Mouse (Mus musculus) forebrain, embryonic 10.5 days (tissue): ENCODE measurements at regions not wholly inside any gene's neighbourhood (a gene's known extent, or its start where the extent isn't known, plus 50 kb on each side); places are given as distances from the start of the nearest gene placed in this dataset.

Experiments
- DNase-seq: peaks from one replicate; pipeline ENCODE4 v3.0.0-alpha.2; 2017; ENCODE audit warnings: low spot score; ENCODE audit errors: extremely low spot score
- H3K27ac ChIP-seq: fragments of 300-500 bp; sonication (generic); 2 replicates; pipeline ENCODE4 v1.5.1; 2016; ENCODE audit warnings: mild to moderate bottlenecking
- H3K27me3 ChIP-seq: fragments of 300-500 bp; sonication (generic); 2 replicates; pipeline ENCODE4 v1.6.1; 2016; ENCODE audit warnings: mild to moderate bottlenecking; ENCODE audit not compliant: poor library complexity, severe bottlenecking
- H3K36me3 ChIP-seq: fragments of 300-500 bp; sonication (generic); replicated peaks from 2 replicates; pipeline ENCODE4 v1.6.1; 2016; ENCODE audit warnings: mild to moderate bottlenecking, moderate library complexity
- H3K4me1 ChIP-seq: fragments of 300-500 bp; sonication (generic); 2 replicates; pipeline ENCODE4 v1.6.1; 2016
- H3K4me3 ChIP-seq: fragments of 300-500 bp; sonication (generic); 2 replicates; pipeline ENCODE4 v1.5.1; 2016; ENCODE audit warnings: mild to moderate bottlenecking, moderate library complexity
- H3K9me3 ChIP-seq: fragments of 300-500 bp; sonication (generic); 2 replicates; pipeline ENCODE4 v1.6.1; 2016; ENCODE audit warnings: mild to moderate bottlenecking, moderate library complexity
- WGBS: fragments of 180-500 bp; shearing (Covaris S2); methylation state at CpG from one replicate; pipeline ENCODE4 v1.1.7; 2016; 5-methylcytosine and 5-hydroxymethylcytosine counted together

DNA sequence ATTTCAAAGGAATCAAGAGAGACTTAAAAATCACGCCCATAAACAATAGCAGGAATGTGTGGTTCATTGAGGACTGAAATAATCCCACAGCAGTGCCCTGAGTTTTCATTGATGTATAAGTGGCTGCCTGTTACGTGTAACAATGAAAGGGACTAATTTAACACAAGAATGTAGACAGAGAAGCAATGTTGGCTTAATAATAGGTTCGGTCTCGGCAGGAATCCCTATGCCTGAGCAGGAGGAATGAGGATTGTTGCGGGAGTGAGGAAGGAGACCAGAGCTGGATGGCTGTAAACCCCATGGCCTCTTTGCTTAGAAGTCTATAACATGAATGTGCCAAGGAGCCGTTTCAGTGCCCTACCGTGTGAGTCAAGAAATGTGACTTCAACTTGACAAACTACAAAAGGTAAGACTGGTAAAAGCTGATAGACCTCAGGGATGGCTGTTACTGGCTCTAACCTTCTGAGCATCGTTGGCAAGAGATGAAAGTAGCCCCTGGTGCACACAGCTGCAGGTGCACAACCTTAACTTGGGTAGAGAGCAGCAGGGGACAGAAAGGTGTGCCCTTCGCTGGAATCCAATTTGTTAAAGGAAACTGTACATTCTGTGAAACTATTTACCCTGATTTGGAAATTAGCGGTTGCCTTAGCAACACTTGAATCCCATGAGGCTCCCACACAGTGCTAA, 165.9 kb upstream of the Gbe1 start:
- H3K9me3 ChIP-seq = no peaks in the 10 kb centered on the region
- H3K27ac ChIP-seq = peak overlapping the region; percentile 69
- H3K36me3 ChIP-seq = no peaks in the 10 kb centered on the region
- DNase-seq = peak; percentile 44
- peaks cover 26% of the 10 kb centered on the region for H3K4me1 ChIP-seq
- WGBS = 32% methylated on average over 10 of the region's 10 CpGs
- H3K27me3 ChIP-seq = no peaks in the 10 kb centered on the region
- no peak overlapping the region for H3K4me3 ChIP-seq

DNA sequence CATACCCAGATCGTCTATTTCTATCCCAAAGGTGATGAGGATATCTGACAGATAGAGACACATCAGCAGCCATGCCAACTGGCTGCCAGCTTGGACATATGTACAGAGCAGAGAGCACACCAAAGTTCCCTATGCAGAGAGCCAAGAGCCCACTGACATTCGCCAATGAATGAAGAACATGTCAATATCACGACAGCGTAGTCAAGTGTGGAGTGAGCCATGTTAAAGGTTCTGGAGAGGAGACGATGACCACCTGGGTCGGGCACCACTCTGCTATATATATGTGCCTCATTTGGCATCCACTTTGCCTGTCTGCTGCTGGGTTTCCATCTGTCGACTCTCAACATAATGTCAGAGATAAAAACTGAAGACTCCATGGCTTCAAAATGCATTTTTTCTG, 159.2 kb upstream of the Gbe1 start:
- no peaks in the 10 kb centered on the region for H3K27me3 ChIP-seq
- 92% methylated on average over 7 of the region's 7 CpGs for WGBS
- H3K36me3 ChIP-seq = no peaks in the 10 kb centered on the region
- H3K4me3 ChIP-seq = no peak overlapping the region
- no peaks in the 10 kb centered on the region for H3K4me1 ChIP-seq
- H3K9me3 ChIP-seq = no peaks in the 10 kb centered on the region
- H3K27ac ChIP-seq = no peak overlapping the region
- no peak for DNase-seq

DNA sequence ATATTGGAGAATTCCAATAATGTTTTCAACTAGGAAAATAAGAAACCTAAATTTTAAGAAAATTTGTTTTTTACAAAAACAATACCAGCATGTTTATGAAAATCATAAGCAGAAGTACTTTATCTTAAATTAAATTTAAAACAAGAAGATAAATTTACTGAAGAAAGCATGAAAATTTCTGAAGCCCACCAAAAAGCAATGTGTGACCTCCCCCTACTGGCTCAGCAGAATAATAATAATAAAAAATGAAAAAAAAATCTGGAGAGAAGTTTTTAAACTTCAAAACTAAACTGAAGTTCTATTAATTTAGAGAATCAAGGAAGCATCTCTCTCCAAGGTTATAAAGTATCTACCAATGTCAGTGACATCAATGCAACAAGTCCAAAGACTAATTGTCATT, 153.2 kb upstream of the Gbe1 start:
- Histone ChIP-seq H3K9me3 (no peaks in the 10 kb centered on the region), H3K36me3 (no peaks in the 10 kb centered on the region), H3K4me1 (no peaks in the 10 kb centered on the region), H3K27me3 (no peaks in the 10 kb centered on the region), H3K27ac (no peak overlapping the region), H3K4me3 (no peak overlapping the region)
- no peak for DNase-seq

DNA sequence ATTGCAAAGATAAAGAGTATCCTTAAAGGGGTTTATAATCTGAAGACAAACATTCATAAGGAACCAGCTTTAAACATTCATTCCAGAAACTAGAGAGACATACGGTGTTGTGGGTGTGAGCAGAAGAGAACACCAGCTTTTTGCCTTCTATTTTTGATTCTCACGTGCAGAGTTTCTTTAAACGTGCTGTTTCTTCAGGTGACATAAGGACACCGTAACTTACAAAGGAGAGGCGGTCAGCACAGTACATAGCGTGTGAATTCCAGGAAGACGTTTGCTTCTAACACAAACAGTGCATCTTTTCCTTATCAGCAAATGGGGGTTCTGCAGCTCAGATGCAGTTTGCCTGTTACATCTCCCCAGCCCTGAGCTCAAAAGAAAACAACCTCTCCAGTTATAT, 138.6 kb upstream of the Gbe1 start:
- H3K9me3 ChIP-seq = no peaks in the 10 kb centered on the region
- H3K27ac ChIP-seq = no peak overlapping the region
- no peak overlapping the region for H3K4me3 ChIP-seq
- H3K27me3 ChIP-seq = no peaks in the 10 kb centered on the region
- 91% methylated on average over 7 of the region's 7 CpGs for WGBS
- DNase-seq = no peak
- no peaks in the 10 kb centered on the region for H3K4me1 ChIP-seq
- H3K36me3 ChIP-seq = no peaks in the 10 kb centered on the region

DNA sequence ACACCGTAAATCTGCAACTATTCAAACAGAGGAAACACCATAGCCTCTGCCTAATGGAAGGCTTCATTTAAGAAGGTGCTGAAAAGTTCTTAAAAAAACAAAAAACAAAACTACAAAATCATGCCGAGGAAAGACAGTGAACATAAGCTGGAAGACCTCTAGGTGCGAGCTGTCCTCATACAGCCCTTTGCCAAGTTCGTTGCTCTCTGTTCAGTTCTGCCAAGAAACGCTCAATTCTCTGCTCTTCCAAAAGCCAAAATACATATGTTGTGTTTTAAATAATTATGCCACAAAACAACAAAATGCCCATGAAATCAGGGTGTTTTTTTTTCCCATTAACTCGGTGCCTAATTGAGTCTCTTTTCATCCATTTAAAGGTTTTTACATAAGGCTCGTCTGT, 134.8 kb upstream of the Gbe1 start:
- no peaks in the 10 kb centered on the region for H3K4me1 ChIP-seq
- H3K9me3 ChIP-seq = no peaks in the 10 kb centered on the region
- WGBS = 82% methylated on average over 7 of the region's 7 CpGs
- no peaks in the 10 kb centered on the region for H3K36me3 ChIP-seq
- no peaks in the 10 kb centered on the region for H3K27me3 ChIP-seq
- H3K4me3 ChIP-seq = no peak overlapping the region
- H3K27ac ChIP-seq = no peak overlapping the region
- no peak for DNase-seq

DNA sequence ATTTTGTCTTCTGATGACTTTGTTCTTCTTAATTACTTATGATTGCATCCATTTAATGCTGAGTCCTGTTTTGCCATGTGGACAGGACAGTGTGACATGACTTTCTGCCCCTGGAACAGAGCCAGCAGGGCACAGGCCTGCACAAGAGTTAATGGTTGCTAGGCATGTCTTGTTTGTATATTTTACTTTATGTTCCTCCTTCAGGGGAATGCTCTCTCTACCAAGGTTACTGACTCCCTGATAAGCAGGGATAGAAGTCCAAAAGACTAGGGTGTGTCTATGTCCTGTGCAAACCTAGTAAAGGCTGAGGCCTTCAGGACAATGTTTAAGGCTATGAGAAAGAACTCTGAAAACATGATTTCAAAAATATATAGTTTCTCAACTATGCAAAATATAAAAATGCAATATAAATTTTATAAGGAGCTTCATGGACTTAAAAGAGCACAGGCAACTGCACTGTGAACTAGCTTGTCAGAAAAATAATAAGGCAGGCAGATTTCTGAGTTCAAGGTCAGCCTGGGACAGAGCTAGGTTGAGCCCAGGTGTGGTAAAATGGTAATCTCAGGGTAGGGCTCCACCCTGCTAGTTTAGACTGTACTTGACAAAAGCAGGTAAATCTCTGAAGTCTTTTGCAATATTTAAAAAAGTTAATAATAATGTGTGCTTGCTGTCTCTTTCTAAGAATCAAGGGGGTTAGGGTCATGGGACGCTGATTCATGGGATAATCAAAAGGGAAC, 99.7 kb upstream of the Gbe1 start:
- WGBS = 57% methylated on average over 1 of the region's 1 CpGs
- H3K27me3 ChIP-seq = no peaks in the 10 kb centered on the region
- H3K4me1 ChIP-seq = peaks cover 10% of the 10 kb centered on the region
- no peaks in the 10 kb centered on the region for H3K36me3 ChIP-seq
- no peak for DNase-seq
- H3K9me3 ChIP-seq = peaks cover 7% of the 10 kb centered on the region; the same call in 1 of the 2 replicates
- H3K4me3 ChIP-seq = no peak overlapping the region
- H3K27ac ChIP-seq = no peak overlapping the region

DNA sequence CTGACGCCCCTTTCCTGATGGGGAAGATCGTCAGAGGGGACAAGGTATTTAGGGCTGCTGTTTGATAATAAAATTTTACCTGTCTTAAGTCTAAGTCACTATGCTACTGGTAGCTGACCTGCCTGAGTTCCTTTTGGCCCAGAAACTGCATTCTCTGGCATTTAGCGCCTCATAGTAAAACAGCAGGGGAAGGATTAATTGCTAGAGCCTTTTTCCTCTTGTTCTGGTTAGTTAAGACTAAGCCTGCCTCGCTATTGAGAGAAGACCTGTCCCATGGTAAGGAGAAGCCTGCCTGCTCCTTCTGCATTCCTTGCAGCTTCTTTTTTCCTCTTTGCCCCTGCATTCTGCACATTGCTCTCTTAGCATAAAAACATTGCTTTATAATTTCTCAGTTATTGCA, 98.9 kb upstream of the Gbe1 start:
- H3K27ac ChIP-seq = peak overlapping the region; percentile 56; the same call in 1 of the 2 replicates
- 8% methylated on average over 4 of the region's 4 CpGs for WGBS
- H3K36me3 ChIP-seq = no peaks in the 10 kb centered on the region
- H3K27me3 ChIP-seq = no peaks in the 10 kb centered on the region
- peaks cover 7% of the 10 kb centered on the region; the same call in 1 of the 2 replicates for H3K9me3 ChIP-seq
- H3K4me3 ChIP-seq = no peak overlapping the region
- no peak for DNase-seq
- H3K4me1 ChIP-seq = peaks cover 10% of the 10 kb centered on the region

DNA sequence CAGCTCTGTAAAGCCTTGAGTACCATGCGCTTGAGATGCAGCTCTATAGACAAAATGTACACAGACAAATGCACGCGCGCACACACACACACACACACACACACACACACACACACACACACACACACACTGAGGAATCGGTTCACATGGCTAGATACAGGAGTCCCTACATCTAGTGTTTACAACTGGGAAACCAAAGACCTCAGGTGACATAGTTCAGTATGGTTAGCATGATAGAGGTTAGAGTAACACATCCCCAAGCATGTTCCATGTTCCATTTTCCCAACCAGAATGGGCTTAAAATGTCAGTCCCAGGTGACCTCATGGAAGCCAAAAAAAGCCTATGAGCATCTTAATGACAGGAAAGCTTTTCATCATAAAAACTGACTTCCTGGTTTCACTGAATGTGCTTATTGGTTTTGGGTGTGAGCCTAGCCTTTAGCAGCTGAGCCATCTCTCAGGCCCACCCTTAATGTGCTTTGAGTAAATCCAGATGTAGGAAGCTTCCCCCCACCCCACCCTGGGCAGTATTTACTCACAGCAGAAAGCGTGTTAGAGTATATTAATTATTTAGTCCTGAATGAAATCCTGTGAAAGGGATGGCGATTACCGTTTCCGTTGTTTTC, 86.0 kb upstream of the Gbe1 start:
- WGBS = 85% methylated on average over 9 of the region's 9 CpGs
- H3K4me3 ChIP-seq = no peak overlapping the region
- H3K27me3 ChIP-seq = no peaks in the 10 kb centered on the region
- H3K36me3 ChIP-seq = no peaks in the 10 kb centered on the region
- peaks cover 18% of the 10 kb centered on the region; the same call in 1 of the 2 replicates for H3K4me1 ChIP-seq
- no peak for DNase-seq
- no peak overlapping the region for H3K27ac ChIP-seq
- no peaks in the 10 kb centered on the region for H3K9me3 ChIP-seq

DNA sequence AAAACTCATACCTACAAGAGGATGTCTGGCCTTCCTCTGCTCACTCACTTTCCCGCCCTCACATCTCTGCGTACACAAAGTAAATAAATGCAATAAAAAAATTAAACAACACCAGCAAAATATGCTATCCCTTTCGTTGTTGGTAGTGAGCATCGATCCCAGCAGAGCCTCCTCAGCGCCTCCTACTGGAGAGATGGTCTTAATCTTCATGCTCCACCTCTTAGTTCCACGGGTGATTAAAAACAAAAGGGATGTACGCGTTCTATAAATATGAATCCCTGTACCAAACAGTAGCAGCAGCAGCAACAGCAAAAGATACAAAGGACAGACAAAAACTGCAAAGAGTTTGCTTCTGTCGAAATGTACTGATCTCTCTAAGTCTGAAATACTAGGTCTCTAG, 81.0 kb upstream of the Gbe1 start:
- Histone ChIP-seq H3K9me3 (no peaks in the 10 kb centered on the region), H3K27ac (no peak overlapping the region), H3K4me3 (no peak overlapping the region), H3K27me3 (no peaks in the 10 kb centered on the region), H3K4me1 (peaks cover 17% of the 10 kb centered on the region; the same call in 1 of the 2 replicates), H3K36me3 (no peaks in the 10 kb centered on the region)
- WGBS = 92% methylated on average over 9 of the region's 9 CpGs
- no peak for DNase-seq

DNA sequence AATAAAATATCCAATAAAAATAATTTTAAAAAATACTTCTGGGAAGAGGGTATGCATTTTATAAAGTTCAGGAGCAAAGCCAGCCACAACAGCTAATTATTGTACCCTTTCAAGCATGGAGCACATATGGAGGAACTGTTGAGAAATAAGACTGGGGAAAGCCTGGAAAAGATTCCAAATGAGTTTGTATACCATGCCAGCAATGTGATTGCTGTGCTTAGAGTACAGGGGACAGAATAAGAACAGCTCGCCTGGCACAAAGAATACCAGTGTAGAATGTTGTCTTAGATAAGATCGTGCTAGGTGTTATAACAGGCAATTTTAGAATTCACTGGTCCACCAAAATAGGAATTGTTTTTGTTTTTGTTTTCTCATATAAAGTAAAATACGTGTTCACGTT, 78.6 kb upstream of the Gbe1 start:
- no peaks in the 10 kb centered on the region for H3K27me3 ChIP-seq
- peaks cover 13% of the 10 kb centered on the region for H3K4me1 ChIP-seq
- no peaks in the 10 kb centered on the region for H3K9me3 ChIP-seq
- no peak overlapping the region for H3K27ac ChIP-seq
- no peak overlapping the region for H3K4me3 ChIP-seq
- WGBS = 95% methylated on average over 4 of the region's 4 CpGs
- no peak for DNase-seq
- no peaks in the 10 kb centered on the region for H3K36me3 ChIP-seq

DNA sequence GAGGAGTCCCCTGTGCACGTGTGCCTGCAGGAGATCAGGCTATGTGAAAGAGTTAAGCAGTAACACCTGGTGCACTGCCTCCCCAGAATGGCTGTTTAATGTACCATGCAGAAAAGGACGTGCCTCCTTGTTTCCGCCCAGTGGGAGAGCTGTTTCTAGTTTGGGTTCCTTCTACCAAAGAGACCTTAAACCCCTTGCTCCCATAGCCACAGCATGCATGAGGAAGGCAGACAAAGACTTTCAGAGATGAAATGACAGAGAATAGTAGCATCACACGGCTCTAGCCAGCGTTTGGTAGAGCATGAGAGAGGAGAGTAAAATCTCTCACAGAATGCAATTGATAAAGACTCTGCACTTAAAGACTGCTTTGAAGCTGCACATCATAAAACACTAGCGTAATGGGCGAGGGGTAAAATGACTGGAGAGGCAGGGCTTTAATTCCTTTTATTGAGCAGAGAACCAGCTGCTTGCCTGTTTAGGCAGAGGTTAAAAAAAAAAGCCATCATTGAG, 74.3 kb upstream of the Gbe1 start:
- peak overlapping the region; percentile 72 for H3K27ac ChIP-seq
- peaks cover 26% of the 10 kb centered on the region for H3K4me1 ChIP-seq
- H3K9me3 ChIP-seq = no peaks in the 10 kb centered on the region
- WGBS = 16% methylated on average over 7 of the region's 7 CpGs
- no peaks in the 10 kb centered on the region for H3K27me3 ChIP-seq
- peak; percentile 38 for DNase-seq
- no peaks in the 10 kb centered on the region for H3K36me3 ChIP-seq
- H3K4me3 ChIP-seq = no peak overlapping the region

DNA sequence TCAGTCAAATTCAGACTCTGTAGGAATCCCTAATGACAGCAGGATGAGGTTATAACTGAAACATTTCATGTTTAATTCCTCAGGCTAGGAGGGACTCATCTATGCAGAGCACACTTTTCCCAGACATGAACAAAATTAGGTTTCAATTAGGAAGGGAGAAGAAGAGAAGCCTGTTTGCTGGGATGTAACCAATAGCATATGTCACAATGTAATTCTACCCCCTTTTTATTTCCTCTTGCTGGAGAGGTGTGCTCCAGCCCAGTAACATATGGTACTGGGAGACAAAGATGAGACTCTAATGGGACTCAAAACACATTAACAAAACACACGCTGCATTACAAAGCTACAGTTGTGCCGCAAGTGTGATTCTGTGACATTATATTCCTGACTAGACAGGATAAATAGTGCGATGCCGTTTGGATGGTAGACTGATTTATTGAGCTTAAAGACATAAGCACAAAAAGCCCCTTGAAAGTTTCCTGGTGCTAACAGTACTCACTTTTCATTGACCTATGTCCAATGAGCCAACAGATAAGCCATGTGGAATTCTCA, 69.5 kb upstream of the Gbe1 start:
- Histone ChIP-seq H3K36me3 (no peaks in the 10 kb centered on the region), H3K4me3 (no peak overlapping the region), H3K4me1 (peaks cover 22% of the 10 kb centered on the region), H3K27ac (peak overlapping the region; percentile 44; the same call in 1 of the 2 replicates), H3K27me3 (no peaks in the 10 kb centered on the region), H3K9me3 (no peaks in the 10 kb centered on the region)
- no peak for DNase-seq
- WGBS = 74% methylated on average over 4 of the region's 4 CpGs

DNA sequence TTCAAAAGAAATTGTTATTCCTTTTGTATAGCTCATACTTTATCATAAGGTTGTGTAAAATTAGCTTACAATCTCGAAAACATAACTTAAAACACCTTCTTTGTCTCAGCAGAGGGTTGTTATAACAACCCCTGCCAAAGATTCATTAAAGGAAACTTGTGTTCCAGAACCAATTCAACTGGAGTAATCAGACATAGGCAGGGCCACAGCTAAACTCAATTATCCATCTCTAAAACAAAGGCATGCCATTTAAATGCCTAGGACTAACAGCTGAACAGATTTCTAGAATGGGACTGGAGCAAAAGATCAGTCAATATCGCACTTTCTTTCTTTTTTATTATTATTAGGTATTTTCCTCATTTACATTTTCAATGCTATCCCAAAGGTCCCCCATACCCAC, 68.8 kb upstream of the Gbe1 start:
- Histone ChIP-seq H3K4me3 (no peak overlapping the region), H3K36me3 (no peaks in the 10 kb centered on the region), H3K9me3 (no peaks in the 10 kb centered on the region), H3K27me3 (no peaks in the 10 kb centered on the region), H3K4me1 (peaks cover 15% of the 10 kb centered on the region), H3K27ac (no peak overlapping the region)
- WGBS = 88% methylated on average over 2 of the region's 2 CpGs
- no peak for DNase-seq
